Mouse (Mus musculus): ENCODE measurements around the gene Mfsd10. TPM values are rescaled to one million over a fixed set of nuclear protein-coding genes. Genes with fewer than 3 reads are reported as not detected.

The Mfsd10 gene
- polyA plus RNA-seq, 1 experiment from 2014 or later: 87.7 TPM

- H3K9ac ChIP-seq (ENCODE audit: low read length): no peak overlapping the region
- H3K9me3 ChIP-seq (ENCODE audit: control insufficient read depth, low read length): no peaks in the 10 kb centered on the region
- ATAC-seq (replicated peaks; ENCODE audit: low FRiP score) (no peak), DNase-seq (ENCODE audit: low spot score) (no peak)
- no peak overlapping the region for H3K4me2 ChIP-seq (ENCODE audit: low read depth, low read length, severe bottlenecking)
- peaks cover 6% of the 10 kb centered on the region; the same call in 1 of the 2 replicates for H3K36me3 ChIP-seq (ENCODE audit: control insufficient read depth, insufficient read depth, low read length)
- no peak overlapping the region for H3K4me3 ChIP-seq (ENCODE audit: low read depth, low read length)
- no peaks in the 10 kb centered on the region for H3K27me3 ChIP-seq (ENCODE audit: control insufficient read depth, insufficient read depth, low read length)
- 72% methylated on average over 4 of the region's 4 CpGs for WGBS
- H3K27ac ChIP-seq (ENCODE audit: low read depth, low read length): no peak overlapping the region
- 0 out of 2 replicates have a peak, but pooled peaks cover 2% of the 10 kb centered on the region for H3K4me1 ChIP-seq (replicated peaks; ENCODE audit: control insufficient read depth, insufficient read depth, low read length)
Observed at GRCm38 (mm10) chr5:34633641-34634040, 3.4 kb downstream of the Mfsd10 start.

DNA sequence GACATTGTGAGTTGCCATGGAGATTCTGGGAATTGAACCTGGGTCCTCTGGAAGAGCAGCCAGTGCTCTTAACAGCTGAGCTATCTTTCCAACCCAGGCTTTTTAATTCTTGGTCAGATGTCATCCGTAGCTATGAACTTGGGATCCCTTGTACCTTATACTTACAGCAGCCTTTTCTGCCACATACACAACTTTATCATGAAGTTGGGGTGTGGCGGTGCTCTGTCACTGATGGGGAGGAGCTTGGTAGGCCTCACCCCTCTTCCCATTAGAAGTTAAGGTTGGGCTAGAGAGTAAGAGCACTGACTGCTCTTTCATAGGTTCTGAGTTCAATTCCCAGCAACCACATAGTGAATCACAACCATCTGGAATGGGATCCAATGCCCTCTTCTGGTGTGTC is 4.0 kb downstream of the Mfsd10 start:
- Histone ChIP-seq H3K4me1 (replicated peaks; ENCODE audit: control insufficient read depth, insufficient read depth, low read length) (0 out of 2 replicates have a peak, but pooled peaks cover 2% of the 10 kb centered on the region), H3K9me3 (ENCODE audit: control insufficient read depth, low read length) (no peaks in the 10 kb centered on the region), H3K36me3 (ENCODE audit: control insufficient read depth, insufficient read depth, low read length) (peaks cover 6% of the 10 kb centered on the region; the same call in 1 of the 2 replicates), H3K27me3 (ENCODE audit: control insufficient read depth, insufficient read depth, low read length) (no peaks in the 10 kb centered on the region), H3K27ac (ENCODE audit: low read depth, low read length) (no peak overlapping the region), H3K4me3 (ENCODE audit: low read depth, low read length) (no peak overlapping the region), H3K9ac (ENCODE audit: low read length) (no peak overlapping the region), H3K4me2 (ENCODE audit: low read depth, low read length, severe bottlenecking) (no peak overlapping the region)
- WGBS: 95% methylated on average over 2 of the region's 2 CpGs
- ATAC-seq (replicated peaks; ENCODE audit: low FRiP score): no peak
- DNase-seq (ENCODE audit: low spot score): no peak

- WGBS: 91% methylated on average over 4 of the region's 4 CpGs
- Histone ChIP-seq H3K27me3 (ENCODE audit: control insufficient read depth, insufficient read depth, low read length) (no peaks in the 10 kb centered on the region), H3K9ac (ENCODE audit: low read length) (no peak overlapping the region), H3K36me3 (ENCODE audit: control insufficient read depth, insufficient read depth, low read length) (peaks cover 9% of the 10 kb centered on the region), H3K4me3 (ENCODE audit: low read depth, low read length) (no peak overlapping the region), H3K4me1 (replicated peaks; ENCODE audit: control insufficient read depth, insufficient read depth, low read length) (no peaks in the 10 kb centered on the region), H3K4me2 (ENCODE audit: low read depth, low read length, severe bottlenecking) (no peak overlapping the region), H3K27ac (ENCODE audit: low read depth, low read length) (no peak overlapping the region), H3K9me3 (ENCODE audit: control insufficient read depth, low read length) (no peaks in the 10 kb centered on the region)
- DNase-seq (ENCODE audit: low spot score) (no peak), ATAC-seq (replicated peaks; ENCODE audit: low FRiP score) (no peak)
Observed at GRCm38 (mm10) chr5:34609966-34610365, 27.0 kb downstream of the Mfsd10 start.

GRCm38 (mm10) chr5:34608226-34608625 is 28.8 kb downstream of the Mfsd10 start:
- WGBS: 83% methylated on average over 3 of the region's 3 CpGs

DNA sequence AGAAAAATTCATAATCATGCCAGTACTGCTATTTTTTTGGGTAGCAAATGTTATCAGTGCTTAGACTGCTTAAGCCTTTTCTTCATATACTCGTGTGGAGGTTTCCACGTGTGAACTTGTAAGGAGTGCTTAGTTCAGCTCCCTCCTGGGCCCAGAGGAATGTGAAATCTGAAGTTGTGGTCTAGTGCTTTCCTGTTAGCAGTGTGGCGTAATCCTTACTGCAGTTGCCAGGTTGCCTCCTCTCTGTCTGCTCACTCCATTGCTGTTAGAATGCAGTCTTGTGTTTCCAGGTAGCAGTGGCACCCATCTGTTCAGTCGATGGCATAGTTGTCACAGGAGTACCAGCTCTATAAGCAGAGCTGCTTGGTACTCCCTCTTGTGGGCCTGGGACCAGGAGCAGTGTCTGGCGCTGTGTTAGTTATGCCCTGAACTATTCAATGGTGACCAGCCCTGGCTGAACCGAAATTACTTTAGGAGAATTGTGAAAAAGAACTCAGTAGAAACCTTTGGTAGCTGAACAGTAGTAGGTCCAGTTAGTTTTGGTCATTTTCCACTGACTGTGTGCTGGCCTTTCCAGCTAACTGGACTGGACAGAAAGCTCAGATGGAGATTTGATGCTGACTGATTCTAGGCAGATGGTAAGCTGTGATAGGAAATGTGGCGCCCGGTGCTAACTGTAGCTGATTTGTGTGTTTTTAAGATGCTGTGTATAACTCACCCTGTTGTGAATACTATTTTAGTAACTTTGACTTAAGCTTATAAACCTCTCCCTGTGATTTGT is 29.7 kb downstream of the Mfsd10 start:
- ATAC-seq (replicated peaks; ENCODE audit: low FRiP score) (no peak), DNase-seq (ENCODE audit: low spot score) (no peak)
- no peak overlapping the region for H3K4me3 ChIP-seq (ENCODE audit: low read depth, low read length)
- H3K9ac ChIP-seq (ENCODE audit: low read length): no peak overlapping the region
- H3K4me1 ChIP-seq (replicated peaks; ENCODE audit: control insufficient read depth, insufficient read depth, low read length): no peaks in the 10 kb centered on the region
- H3K9me3 ChIP-seq (ENCODE audit: control insufficient read depth, low read length): no peaks in the 10 kb centered on the region
- H3K27ac ChIP-seq (ENCODE audit: low read depth, low read length): no peak overlapping the region
- 89% methylated on average over 8 of the region's 8 CpGs for WGBS
- no peaks in the 10 kb centered on the region for H3K27me3 ChIP-seq (ENCODE audit: control insufficient read depth, insufficient read depth, low read length)
- H3K36me3 ChIP-seq (ENCODE audit: control insufficient read depth, insufficient read depth, low read length): peaks cover 5% of the 10 kb centered on the region
- no peak overlapping the region for H3K4me2 ChIP-seq (ENCODE audit: low read depth, low read length, severe bottlenecking)

More at GRCm38 (mm10) chr5:34608226-34608625, 28.8 kb downstream of the Mfsd10 start:
- no peaks in the 10 kb centered on the region for H3K27me3 ChIP-seq (ENCODE audit: control insufficient read depth, insufficient read depth, low read length)
- DNase-seq (ENCODE audit: low spot score) (no peak), ATAC-seq (replicated peaks; ENCODE audit: low FRiP score) (no peak)
- peaks cover 7% of the 10 kb centered on the region for H3K36me3 ChIP-seq (ENCODE audit: control insufficient read depth, insufficient read depth, low read length)
- H3K9me3 ChIP-seq (ENCODE audit: control insufficient read depth, low read length): no peaks in the 10 kb centered on the region
- no peak overlapping the region for H3K4me3 ChIP-seq (ENCODE audit: low read depth, low read length)
- H3K4me1 ChIP-seq (replicated peaks; ENCODE audit: control insufficient read depth, insufficient read depth, low read length): no peaks in the 10 kb centered on the region
- no peak overlapping the region for H3K4me2 ChIP-seq (ENCODE audit: low read depth, low read length, severe bottlenecking)
- no peak overlapping the region for H3K9ac ChIP-seq (ENCODE audit: low read length)
- no peak overlapping the region for H3K27ac ChIP-seq (ENCODE audit: low read depth, low read length)

- 95% methylated on average over 5 of the region's 5 CpGs for WGBS
- H3K4me3 ChIP-seq (ENCODE audit: low read depth, low read length): no peak overlapping the region
- ATAC-seq (replicated peaks; ENCODE audit: low FRiP score) (no peak), DNase-seq (ENCODE audit: low spot score) (no peak)
- no peak overlapping the region for H3K4me2 ChIP-seq (ENCODE audit: low read depth, low read length, severe bottlenecking)
- H3K27me3 ChIP-seq (ENCODE audit: control insufficient read depth, insufficient read depth, low read length): no peaks in the 10 kb centered on the region
- H3K9ac ChIP-seq (ENCODE audit: low read length): no peak overlapping the region
- no peaks in the 10 kb centered on the region; the same call in 1 of the 2 replicates for H3K36me3 ChIP-seq (ENCODE audit: control insufficient read depth, insufficient read depth, low read length)
- H3K9me3 ChIP-seq (ENCODE audit: control insufficient read depth, low read length): no peaks in the 10 kb centered on the region
- no peaks in the 10 kb centered on the region for H3K4me1 ChIP-seq (replicated peaks; ENCODE audit: control insufficient read depth, insufficient read depth, low read length)
- H3K27ac ChIP-seq (ENCODE audit: low read depth, low read length): no peak overlapping the region
Observed at GRCm38 (mm10) chr5:34604576-34604975, 32.4 kb downstream of the Mfsd10 start.

DNA sequence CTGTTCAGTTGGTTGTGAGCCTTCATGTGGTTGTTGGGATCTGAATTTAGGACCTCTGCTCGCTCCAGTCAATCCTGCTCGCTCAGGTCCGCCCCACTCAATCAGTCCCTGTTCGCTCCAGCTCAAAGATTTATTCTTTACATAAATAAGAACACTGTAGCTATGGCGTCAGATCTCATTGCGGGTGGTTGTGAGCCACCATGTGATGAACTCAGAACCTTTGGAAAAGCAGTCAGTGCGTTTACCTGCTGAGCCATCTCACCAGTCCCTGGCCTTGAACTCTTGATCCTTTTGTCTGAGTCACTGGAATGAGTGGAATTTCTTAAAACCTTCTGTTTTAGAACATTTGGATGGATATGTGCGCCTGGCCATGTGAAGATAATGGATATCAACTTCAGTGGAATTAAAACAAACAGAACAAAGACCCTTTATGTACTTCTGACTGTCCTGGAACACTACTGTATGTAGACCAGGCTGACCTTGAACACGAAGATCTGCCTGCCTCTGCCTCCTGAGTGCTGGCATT is 43.7 kb downstream of the Mfsd10 start:
- Histone ChIP-seq H3K4me1 (replicated peaks; ENCODE audit: control insufficient read depth, insufficient read depth, low read length) (peaks cover 8% of the 10 kb centered on the region), H3K4me3 (ENCODE audit: low read depth, low read length) (no peak overlapping the region), H3K9ac (ENCODE audit: low read length) (no peak overlapping the region), H3K27me3 (ENCODE audit: control insufficient read depth, insufficient read depth, low read length) (no peaks in the 10 kb centered on the region), H3K27ac (ENCODE audit: low read depth, low read length) (peak overlapping the region; percentile 65; the same call in 1 of the 2 replicates), H3K36me3 (ENCODE audit: control insufficient read depth, insufficient read depth, low read length) (no peaks in the 10 kb centered on the region), H3K9me3 (ENCODE audit: control insufficient read depth, low read length) (no peaks in the 10 kb centered on the region), H3K4me2 (ENCODE audit: low read depth, low read length, severe bottlenecking) (no peak overlapping the region)
- no peak for DNase-seq (ENCODE audit: low spot score)
- 95% methylated on average over 9 of the region's 9 CpGs for WGBS
- no peak for ATAC-seq (replicated peaks; ENCODE audit: low FRiP score)

GRCm38 (mm10) chr5:34592666-34593065 is 44.3 kb downstream of the Mfsd10 start:
- Histone ChIP-seq H3K9me3 (ENCODE audit: control insufficient read depth, low read length) (no peaks in the 10 kb centered on the region), H3K4me3 (ENCODE audit: low read depth, low read length) (no peak overlapping the region)
- no peak for ATAC-seq (replicated peaks; ENCODE audit: low FRiP score)

More at GRCm38 (mm10) chr5:34592666-34593065, 44.3 kb downstream of the Mfsd10 start:
- Histone ChIP-seq H3K4me1 (replicated peaks; ENCODE audit: control insufficient read depth, insufficient read depth, low read length) (peaks cover 8% of the 10 kb centered on the region), H3K4me2 (ENCODE audit: low read depth, low read length, severe bottlenecking) (no peak overlapping the region), H3K9ac (ENCODE audit: low read length) (no peak overlapping the region), H3K27me3 (ENCODE audit: control insufficient read depth, insufficient read depth, low read length) (no peaks in the 10 kb centered on the region), H3K36me3 (ENCODE audit: control insufficient read depth, insufficient read depth, low read length) (no peaks in the 10 kb centered on the region), H3K27ac (ENCODE audit: low read depth, low read length) (peak overlapping the region; percentile 65)
- WGBS: 91% methylated on average over 6 of the region's 6 CpGs
- DNase-seq (ENCODE audit: low spot score): no peak

Data from forebrain, embryonic 11.5 days (tissue).